Mouse (Mus musculus): Measurements from ENCODE around the gene Cpne4.

DNA sequence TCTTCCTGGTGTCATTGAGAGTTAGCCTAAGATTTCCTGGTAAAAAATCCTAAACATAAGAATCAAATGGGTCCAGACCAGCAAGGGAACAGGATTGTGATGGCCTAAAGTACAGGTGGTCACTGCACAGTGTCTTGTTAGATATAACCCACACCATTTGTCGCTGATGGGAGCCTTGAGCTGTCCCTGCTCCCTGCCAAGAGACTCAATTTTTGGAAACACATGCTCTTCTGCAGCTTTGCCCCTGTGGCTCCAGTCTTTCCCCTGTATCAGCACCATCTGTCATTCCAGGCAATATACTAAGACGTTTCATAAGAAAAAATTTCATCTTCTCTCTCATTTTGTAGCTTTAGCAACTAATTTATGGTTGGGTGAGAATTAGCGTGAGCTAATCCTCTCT lies 281.6 kb downstream of the Cpne4 start:
- TF ChIP-seq CTCF (IDR thresholded peaks at IDR 0.05; ENCODE audit: borderline replicate concordance, control insufficient read depth, extremely low read depth, insufficient read depth, low read length, poor library complexity) (no peak), POLR2A (IDR thresholded peaks at IDR 0.05; ENCODE audit: control insufficient read depth, extremely low read depth, insufficient read depth, low read length, poor library complexity) (no peak)

Data from thymus, adult 2 months (tissue).